Mouse (Mus musculus) neural tube, embryonic 11.5 days (tissue): ENCODE data around the gene Rbfox2. TPM values are rescaled to one million over a fixed set of nuclear protein-coding genes. Genes with fewer than 3 reads are reported as not detected.

Experiments used
- ATAC-seq: fragments of 200-750 bp; cut with Nextera tagmentation; 2 replicates; pipeline ENCODE4 v1.8.0; 2017; ENCODE audit warnings: moderate number of reproducible peaks, mild to moderate bottlenecking, moderate TSS enrichment, moderate library complexity; ENCODE audit not compliant: insufficient read depth, low FRiP score, low TSS enrichment
- DNase-seq: peaks from one replicate; pipeline ENCODE4 v3.0.0-alpha.2; 2015; ENCODE audit warnings: low spot score
- H3K27ac ChIP-seq: fragments of 300-500 bp; sonication (generic); 2 replicates; pipeline ENCODE4 v1.5.1; 2014; ENCODE audit warnings: low read depth, mild to moderate bottlenecking, low read length
- H3K27me3 ChIP-seq: fragments of 300-500 bp; sonication (generic); 2 replicates; pipeline ENCODE4 v1.6.1; 2014; ENCODE audit warnings: mild to moderate bottlenecking, low read length, mixed read lengths; ENCODE audit not compliant: control insufficient read depth, insufficient read depth
- H3K36me3 ChIP-seq: fragments of 300-500 bp; sonication (generic); 2 replicates; pipeline ENCODE4 v1.6.1; 2014; ENCODE audit warnings: mild to moderate bottlenecking, low read length, moderate library complexity, mixed read lengths; ENCODE audit not compliant: control insufficient read depth, insufficient read depth
- H3K4me1 ChIP-seq: fragments of 300-500 bp; sonication (generic); 2 replicates; pipeline ENCODE4 v1.6.1; 2014; ENCODE audit warnings: low read length, mixed read lengths; ENCODE audit not compliant: control insufficient read depth, insufficient read depth
- H3K4me2 ChIP-seq: fragments of 300-500 bp; sonication (generic); 2 replicates; pipeline ENCODE4 v1.6.1; 2014; ENCODE audit warnings: low read depth, mild to moderate bottlenecking, moderate library complexity
- H3K4me3 ChIP-seq: fragments of 300-500 bp; sonication (generic); 2 replicates; pipeline ENCODE4 v1.5.1; 2014; ENCODE audit warnings: low read depth, low read length
- H3K9ac ChIP-seq: fragments of 300-500 bp; sonication (generic); 2 replicates; pipeline ENCODE4 v1.6.1; 2014; ENCODE audit warnings: mild to moderate bottlenecking, low read length
- H3K9me3 ChIP-seq: fragments of 300-500 bp; sonication (generic); 2 replicates; pipeline ENCODE4 v1.6.1; 2016; ENCODE audit warnings: low read length; ENCODE audit not compliant: control insufficient read depth
- WGBS: fragments of 180-500 bp; shearing (Covaris S2); extraction: QIAGEN DNeasy Blood & Tissue Kit; methylation state at CpG from one replicate; pipeline ENCODE4 v1.1.7; 2014; 5-methylcytosine and 5-hydroxymethylcytosine counted together
- polyA plus RNA-seq: library from polyadenylated mRNA; unstranded; fragments of >200 nt; fragmentation: Nextera tagmentation; extraction: Ambion mirVana; gene quantifications from 2 replicates; pipeline ENCODE4 v1.2.1, GENCODE M21; 2014

Gene Rbfox2
- polyA plus RNA-seq, 1 experiment from 2014 or later: 123 TPM

DNA sequence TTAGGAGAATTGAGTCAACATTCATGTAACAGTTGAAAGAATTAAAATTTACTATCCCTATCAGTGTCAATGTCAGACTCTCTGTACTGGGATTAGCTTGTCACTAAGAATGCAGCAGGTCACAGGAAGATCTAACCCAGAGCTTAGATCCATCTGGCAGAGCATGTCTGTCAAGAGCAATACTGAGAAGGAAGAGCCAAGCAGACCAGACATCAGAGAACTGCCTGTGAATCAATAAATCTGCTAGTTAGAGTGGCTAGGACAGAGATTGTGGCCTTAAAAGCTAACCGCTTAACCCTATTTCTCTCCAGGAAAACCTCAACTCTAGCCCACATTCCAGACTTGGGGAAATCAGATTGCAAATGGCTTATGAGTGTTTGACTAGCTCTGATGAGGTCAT, 220.3 kb downstream of the Rbfox2 start:
- Histone ChIP-seq H3K27ac (no peak overlapping the region), H3K4me3 (no peak overlapping the region), H3K9ac (no peak overlapping the region), H3K9me3 (no peaks in the 10 kb centered on the region), H3K36me3 (peaks cover 4% of the 10 kb centered on the region), H3K4me2 (no peak overlapping the region), H3K27me3 (no peaks in the 10 kb centered on the region), H3K4me1 (no peaks in the 10 kb centered on the region)
- ATAC-seq: no peak
- 94% methylated on average over 1 of the region's 1 CpGs for WGBS
- DNase-seq: no peak

DNA sequence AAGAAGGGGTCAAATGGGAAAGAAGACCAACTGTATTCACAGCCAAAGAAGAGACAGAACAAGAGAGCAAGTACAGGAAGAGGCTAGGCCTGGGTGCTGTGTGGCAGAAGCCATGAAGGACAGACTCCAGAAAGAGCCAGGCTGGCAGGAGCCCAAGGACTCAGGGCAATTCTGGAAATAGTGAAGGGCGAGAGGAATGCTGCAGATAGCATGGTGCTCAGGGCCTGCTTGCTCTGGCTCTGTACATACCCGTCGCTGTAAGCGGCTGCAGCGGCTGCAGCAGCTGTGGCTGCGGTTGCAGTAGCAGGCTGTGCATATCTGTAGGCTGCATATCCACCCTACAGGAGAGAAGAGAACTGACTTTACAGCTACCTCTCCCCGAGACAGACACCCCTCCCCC, 221.0 kb downstream of the Rbfox2 start:
- WGBS: 92% methylated on average over 7 of the region's 7 CpGs
- DNase-seq (no peak), ATAC-seq (no peak)
- Histone ChIP-seq H3K9me3 (no peaks in the 10 kb centered on the region), H3K36me3 (peaks cover 6% of the 10 kb centered on the region), H3K4me2 (no peak overlapping the region), H3K27ac (no peak overlapping the region), H3K4me3 (no peak overlapping the region), H3K4me1 (no peaks in the 10 kb centered on the region), H3K27me3 (no peaks in the 10 kb centered on the region), H3K9ac (no peak overlapping the region)

DNA sequence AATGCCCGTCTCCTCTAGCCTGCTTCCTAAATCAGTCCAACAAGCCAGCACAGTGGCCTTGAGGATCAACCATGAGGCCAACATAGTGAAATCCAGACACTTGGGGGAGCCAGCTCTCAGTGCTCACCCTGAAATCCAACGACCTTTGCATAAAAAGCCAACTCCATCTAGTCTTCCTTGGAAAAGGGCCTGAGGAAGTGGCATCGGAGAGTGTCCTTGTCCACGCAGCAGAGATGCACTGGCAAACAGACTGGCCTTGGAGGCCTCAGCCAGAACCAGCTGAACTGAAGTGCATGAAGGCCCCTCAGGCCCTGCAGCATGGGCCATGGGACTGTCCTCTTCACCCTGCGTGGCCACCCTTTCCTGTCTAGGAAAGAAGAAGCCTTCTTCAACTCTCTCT, 225.3 kb downstream of the Rbfox2 start:
- Histone ChIP-seq H3K4me3 (no peak overlapping the region), H3K4me1 (no peaks in the 10 kb centered on the region), H3K4me2 (no peak overlapping the region), H3K27ac (no peak overlapping the region), H3K27me3 (no peaks in the 10 kb centered on the region), H3K9ac (no peak overlapping the region), H3K36me3 (peaks cover 15% of the 10 kb centered on the region), H3K9me3 (no peaks in the 10 kb centered on the region)
- no peak for DNase-seq
- ATAC-seq: no peak
- 87% methylated on average over 5 of the region's 5 CpGs for whole genome bisulfite sequencing

DNA sequence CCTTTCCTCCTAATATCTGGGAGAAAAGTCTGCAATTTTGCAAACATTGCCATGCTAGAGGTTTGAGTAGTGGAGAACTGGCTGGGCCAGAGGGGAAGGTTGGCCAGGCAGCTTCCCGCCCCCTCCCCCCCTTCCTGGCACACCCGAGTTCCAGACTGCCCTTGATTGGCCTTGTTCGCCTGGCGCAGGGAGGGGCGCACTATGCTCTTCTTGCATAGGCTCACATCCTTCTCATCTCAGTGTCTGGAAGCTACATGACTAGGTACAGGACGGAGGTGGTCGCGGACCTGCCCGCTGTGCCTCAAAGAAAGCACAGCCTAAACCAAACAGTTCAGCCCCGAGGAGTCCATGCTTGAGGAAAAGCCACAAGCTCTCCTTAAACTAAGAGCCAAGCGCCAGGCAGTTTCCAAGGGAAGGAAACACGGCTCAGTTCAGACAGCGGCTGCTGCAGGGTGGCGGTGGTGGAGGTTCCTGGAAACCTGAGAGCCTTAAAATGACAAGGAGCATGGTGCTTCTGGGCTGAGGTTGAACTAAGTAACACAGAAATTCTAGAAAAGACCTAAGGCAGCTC, 226.0 kb downstream of the Rbfox2 start:
- no peak overlapping the region for H3K4me3 ChIP-seq
- no peak overlapping the region for H3K27ac ChIP-seq
- H3K4me2 ChIP-seq: no peak overlapping the region
- DNase-seq: no peak
- no peaks in the 10 kb centered on the region for H3K27me3 ChIP-seq
- no peaks in the 10 kb centered on the region for H3K4me1 ChIP-seq
- H3K9ac ChIP-seq: no peak overlapping the region
- H3K9me3 ChIP-seq: no peaks in the 10 kb centered on the region
- no peak for ATAC-seq
- 81% methylated on average over 14 of the region's 14 CpGs for WGBS
- H3K36me3 ChIP-seq: peaks cover 15% of the 10 kb centered on the region

DNA sequence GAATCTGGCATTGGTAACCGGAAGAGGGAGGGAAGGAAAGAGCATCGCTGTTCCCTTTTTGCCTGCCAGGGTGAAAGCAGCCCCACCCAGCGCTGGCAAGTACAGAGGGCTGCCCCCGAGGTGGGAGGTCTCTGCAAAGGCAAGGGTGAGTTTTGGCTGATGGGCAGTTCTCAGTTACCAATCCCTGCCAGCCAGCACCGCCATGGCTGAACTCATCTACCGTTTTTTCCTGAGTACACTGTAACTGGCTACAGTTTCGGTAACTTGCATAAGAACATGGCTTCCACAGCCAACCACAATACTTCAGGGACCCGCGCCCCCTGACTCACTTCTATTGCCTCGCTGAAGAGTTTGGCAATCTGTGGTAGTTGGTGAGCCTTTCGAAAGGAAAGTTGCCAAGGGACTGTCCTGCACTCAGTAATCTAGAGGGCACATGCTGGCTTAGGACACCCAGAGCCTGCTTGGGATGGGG, 226.9 kb downstream of the Rbfox2 start:
- ATAC-seq (no peak), DNase-seq (no peak)
- no peaks in the 10 kb centered on the region for H3K4me1 ChIP-seq
- no peak overlapping the region for H3K4me3 ChIP-seq
- no peaks in the 10 kb centered on the region for H3K27me3 ChIP-seq
- H3K9me3 ChIP-seq: no peaks in the 10 kb centered on the region
- no peak overlapping the region for H3K27ac ChIP-seq
- no peak overlapping the region for H3K4me2 ChIP-seq
- no peak overlapping the region for H3K9ac ChIP-seq
- 74% methylated on average over 11 of the region's 11 CpGs for WGBS
- peaks cover 18% of the 10 kb centered on the region for H3K36me3 ChIP-seq

DNA sequence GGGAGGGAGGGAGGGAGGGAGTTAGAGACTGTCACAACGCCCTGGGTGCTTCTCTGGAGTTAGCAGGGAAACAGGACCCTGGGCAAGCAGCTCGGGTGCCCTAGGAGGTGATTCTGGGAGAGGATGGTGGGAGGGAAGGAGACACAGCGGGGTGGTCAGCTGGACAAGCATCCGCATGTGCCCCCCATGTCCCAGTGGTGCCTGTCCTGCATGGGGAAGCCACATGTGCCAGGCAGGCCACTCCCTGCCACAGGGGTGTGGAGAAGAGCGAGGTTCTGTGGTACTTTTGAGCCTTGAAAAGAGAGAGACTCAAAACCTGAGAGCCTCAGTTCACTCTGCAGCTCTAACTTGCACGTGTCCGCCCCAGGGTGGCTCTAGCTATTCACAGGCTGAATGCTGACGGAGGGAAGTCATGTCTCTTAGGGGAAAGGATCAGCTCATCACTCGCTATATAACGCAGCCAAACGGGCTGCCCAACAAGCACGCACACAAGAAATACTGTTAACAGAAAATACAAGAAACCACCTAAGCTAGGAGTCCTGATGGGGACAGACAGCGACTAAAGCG, 227.5 kb downstream of the Rbfox2 start:
- no peak for ATAC-seq
- Histone ChIP-seq H3K36me3 (peaks cover 18% of the 10 kb centered on the region), H3K9me3 (no peaks in the 10 kb centered on the region), H3K9ac (no peak overlapping the region), H3K4me3 (no peak overlapping the region), H3K27ac (no peak overlapping the region; the same call in 1 of the 2 replicates), H3K4me1 (no peaks in the 10 kb centered on the region), H3K4me2 (no peak overlapping the region), H3K27me3 (no peaks in the 10 kb centered on the region)
- DNase-seq: no peak
- 74% methylated on average over 14 of the region's 14 CpGs for WGBS

DNA sequence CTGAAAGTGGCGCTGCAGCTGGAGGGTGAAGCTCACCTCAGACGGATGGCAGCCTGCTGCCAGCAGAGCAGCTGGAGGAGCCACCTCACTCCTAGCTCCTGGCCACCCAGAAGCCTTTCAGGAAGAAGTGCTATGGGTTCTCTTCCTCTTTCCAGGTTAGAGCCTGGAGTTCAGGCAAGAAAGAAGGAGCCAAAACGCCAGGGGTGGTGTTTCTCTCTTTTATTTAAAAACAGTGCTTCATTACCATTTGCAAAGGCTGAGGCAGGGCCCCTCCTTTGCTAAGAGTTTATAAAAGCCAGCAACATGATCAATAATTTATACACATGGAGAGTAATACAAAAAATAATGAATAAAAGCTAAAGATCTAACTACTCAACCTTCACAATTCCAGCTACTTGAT, 228.0 kb downstream of the Rbfox2 start:
- WGBS: 62% methylated on average over 3 of the region's 3 CpGs
- H3K27me3 ChIP-seq: no peaks in the 10 kb centered on the region
- H3K36me3 ChIP-seq: peaks cover 18% of the 10 kb centered on the region
- no peaks in the 10 kb centered on the region for H3K4me1 ChIP-seq
- DNase-seq (no peak), ATAC-seq (no peak)
- H3K4me2 ChIP-seq: no peak overlapping the region
- no peaks in the 10 kb centered on the region for H3K9me3 ChIP-seq
- H3K27ac ChIP-seq: no peak overlapping the region
- H3K9ac ChIP-seq: no peak overlapping the region
- H3K4me3 ChIP-seq: no peak overlapping the region

DNA sequence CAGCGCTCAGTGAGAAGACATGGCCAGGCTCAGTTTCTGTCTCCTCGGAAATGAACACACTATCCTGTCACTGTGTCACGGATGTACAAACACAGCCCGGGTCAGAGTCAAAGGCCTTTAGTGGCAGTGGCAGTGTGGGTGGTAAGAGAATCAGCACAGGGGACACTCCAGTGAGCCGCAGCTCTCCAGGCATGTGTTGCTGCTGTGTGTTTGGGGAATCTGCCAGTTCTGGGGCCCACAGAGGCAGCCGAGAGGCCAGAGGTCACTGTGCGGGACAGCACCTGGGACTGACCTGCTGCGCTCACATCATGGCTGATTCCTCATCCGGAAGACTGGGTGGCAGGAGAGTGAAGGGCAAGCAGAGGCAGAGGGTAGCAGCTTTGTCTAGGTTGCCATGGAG, 228.9 kb downstream of the Rbfox2 start:
- Histone ChIP-seq H3K9me3 (no peaks in the 10 kb centered on the region), H3K4me3 (no peak overlapping the region), H3K9ac (no peak overlapping the region), H3K27me3 (no peaks in the 10 kb centered on the region), H3K4me1 (no peaks in the 10 kb centered on the region), H3K4me2 (no peak overlapping the region), H3K27ac (no peak overlapping the region), H3K36me3 (peaks cover 16% of the 10 kb centered on the region)
- DNase-seq (no peak), ATAC-seq (no peak)
- WGBS: 91% methylated on average over 9 of the region's 9 CpGs

DNA sequence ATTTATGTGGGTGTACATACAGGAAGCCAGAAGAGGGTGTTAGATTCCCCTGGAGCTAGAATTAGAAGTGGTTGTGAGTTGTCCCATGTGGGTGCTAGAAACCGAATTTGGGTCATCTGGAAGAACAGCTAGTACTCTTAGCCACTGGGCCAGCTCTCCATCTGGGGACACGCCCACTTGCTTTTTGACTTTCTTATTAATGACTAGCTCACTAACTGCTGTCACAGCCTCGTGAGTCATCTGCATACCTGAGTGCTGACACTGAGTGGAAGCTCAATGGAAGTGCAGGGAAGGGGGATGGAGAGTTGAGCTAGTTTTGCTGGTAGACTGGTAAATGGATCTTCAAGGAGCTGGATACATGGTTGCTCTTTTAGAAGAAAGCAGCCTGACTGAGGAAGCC, 230.3 kb downstream of the Rbfox2 start:
- Histone ChIP-seq H3K36me3 (peaks cover 16% of the 10 kb centered on the region), H3K4me1 (no peaks in the 10 kb centered on the region), H3K4me2 (no peak overlapping the region), H3K4me3 (no peak overlapping the region), H3K27me3 (no peaks in the 10 kb centered on the region), H3K27ac (no peak overlapping the region), H3K9ac (no peak overlapping the region), H3K9me3 (no peaks in the 10 kb centered on the region)
- DNase-seq: no peak
- 82% methylated on average over 3 of the region's 3 CpGs for WGBS
- ATAC-seq: no peak
